Mouse (Mus musculus): ENCODE data around the gene Olfr1348.

The Olfr1348 gene

GRCm38 (mm10) chr7:6508648-6509047 is at the start of gene Olfr1348:
Olfr1348 (minus strand) TSS chr7:6508748.
- no peak for DNase-seq

GRCm38 (mm10) chr7:6526141-6526540 is 17.6 kb upstream of the Olfr1348 start:
- no peak for DNase-seq

GRCm38 (mm10) chr7:6525001-6525400 is 16.5 kb upstream of the Olfr1348 start:
- no peak for DNase-seq

- DNase-seq, result no peak
These were observed 14.3 kb upstream of the Olfr1348 start, which contains the start of gene Olfr1349 for GRCm38 (mm10) chr7:6522850-6523249. Olfr1349 (minus strand) TSS chr7:6522950.

GRCm38 (mm10) chr7:6521666-6522065 is 13.1 kb upstream of the Olfr1348 start:
- no peak for DNase-seq

GRCm38 (mm10) chr7:6499655-6500054 is 8.9 kb downstream of the Olfr1348 start, which contains the start of gene Olfr1347:
Olfr1347 (minus strand) TSS chr7:6499755.
- no peak for DNase-seq

- no peak for DNase-seq
These were observed 21.7 kb downstream of the Olfr1348 start, which contains the start of gene Olfr5 for GRCm38 (mm10) chr7:6486841-6487240. Olfr5 (minus strand) TSS chr7:6486941.

- DNase-seq, result peak; percentile 75
These were observed 30.9 kb downstream of the Olfr1348 start for GRCm38 (mm10) chr7:6477633-6478032.

- no peak for DNase-seq
These were observed 41.6 kb downstream of the Olfr1348 start, which contains the start of gene Olfr1346 for GRCm38 (mm10) chr7:6466951-6467350. Olfr1346 (plus strand) TSS chr7:6467101.

- no peak for DNase-seq
These were observed 52.1 kb downstream of the Olfr1348 start for GRCm38 (mm10) chr7:6456399-6456798.

GRCm38 (mm10) chr7:6455868-6456267 is 52.7 kb downstream of the Olfr1348 start, which contains the start of gene Olfr1336:
Olfr1336 (plus strand) TSS chr7:6456168.
- no peak for DNase-seq
